Mouse (Mus musculus) cerebellum, adult 2 months (tissue): ENCODE results near the gene Enah.

Source experiments
- CTCF ChIP-seq: fragments of 200-500 bp; IDR thresholded peaks from 2 replicates; pipeline ENCODE4 v1.5.1; 2011; ENCODE audit warnings: low read depth, mild to moderate bottlenecking, control low read depth, low read length, moderate library complexity, borderline replicate concordance; ENCODE audit not compliant: insufficient read depth
- POLR2A ChIP-seq: fragments of 200-500 bp; IDR thresholded peaks from 2 replicates; pipeline ENCODE4 v1.6.1; 2011; ENCODE audit warnings: low read length, control low read depth, borderline replicate concordance; ENCODE audit not compliant: insufficient read depth

- TF ChIP-seq CTCF: no peak
- no peak for TF ChIP-seq POLR2A
Measured at GRCm38 (mm10) chr1:181937064-181937463, 82.7 kb downstream of the Enah start.
